Mouse (Mus musculus) forebrain, embryonic 15.5 days (tissue): ENCODE data around the gene Etl4. TPM values are rescaled to one million over a fixed set of nuclear protein-coding genes. Genes with fewer than 3 reads are reported as not detected.

ENCODE experiments used
- ATAC-seq: fragments of 200-750 bp; cut with Nextera tagmentation; replicated peaks from 2 replicates; pipeline ENCODE4 v1.8.0; 2017; ENCODE audit warnings: mild to moderate bottlenecking, moderate TSS enrichment, moderate library complexity
- H3K27ac ChIP-seq: fragments of 300-500 bp; sonication (generic); replicated peaks from 2 replicates; pipeline ENCODE4 v1.5.1; 2015; ENCODE audit warnings: mild to moderate bottlenecking, inconsistent platforms
- H3K27me3 ChIP-seq: fragments of 300-500 bp; sonication (generic); 2 replicates; pipeline ENCODE4 v1.6.1; 2015; ENCODE audit warnings: inconsistent platforms
- H3K36me3 ChIP-seq: fragments of 300-500 bp; sonication (generic); 2 replicates; pipeline ENCODE4 v1.6.1; 2015; ENCODE audit warnings: mild to moderate bottlenecking, inconsistent platforms
- H3K4me1 ChIP-seq: fragments of 300-500 bp; sonication (generic); 2 replicates; pipeline ENCODE4 v1.6.1; 2015; ENCODE audit warnings: inconsistent platforms
- H3K4me2 ChIP-seq: fragments of 300-500 bp; sonication (generic); replicated peaks from 2 replicates; pipeline ENCODE4 v1.6.1; 2015; ENCODE audit warnings: mild to moderate bottlenecking, inconsistent platforms
- H3K4me3 ChIP-seq: fragments of 300-500 bp; sonication (generic); 2 replicates; pipeline ENCODE4 v1.5.1; 2015; ENCODE audit warnings: mild to moderate bottlenecking, inconsistent platforms
- H3K9ac ChIP-seq: fragments of 300-500 bp; sonication (generic); replicated peaks from 2 replicates; pipeline ENCODE4 v1.6.1; 2015; ENCODE audit warnings: mild to moderate bottlenecking, inconsistent platforms
- H3K9me3 ChIP-seq: fragments of 300-500 bp; sonication (generic); 2 replicates; pipeline ENCODE4 v1.6.1; 2016; ENCODE audit warnings: inconsistent platforms
- WGBS: fragments of 180-500 bp; shearing (Covaris S2); methylation state at CpG from one replicate; pipeline ENCODE4 v1.1.7; 2015; ENCODE audit warnings: mixed read lengths; 5-methylcytosine and 5-hydroxymethylcytosine counted together
- polyA plus RNA-seq: library from polyadenylated mRNA; unstranded; fragments of >200 nt; fragmentation: Nextera tagmentation; extraction: Ambion mirVana; gene quantifications from 2 replicates; pipeline ENCODE4 v1.2.1, GENCODE M21; 2015

The Etl4 gene
- polyA plus RNA-seq: 15.7 and 18.3 TPM in 2 replicates

DNA sequence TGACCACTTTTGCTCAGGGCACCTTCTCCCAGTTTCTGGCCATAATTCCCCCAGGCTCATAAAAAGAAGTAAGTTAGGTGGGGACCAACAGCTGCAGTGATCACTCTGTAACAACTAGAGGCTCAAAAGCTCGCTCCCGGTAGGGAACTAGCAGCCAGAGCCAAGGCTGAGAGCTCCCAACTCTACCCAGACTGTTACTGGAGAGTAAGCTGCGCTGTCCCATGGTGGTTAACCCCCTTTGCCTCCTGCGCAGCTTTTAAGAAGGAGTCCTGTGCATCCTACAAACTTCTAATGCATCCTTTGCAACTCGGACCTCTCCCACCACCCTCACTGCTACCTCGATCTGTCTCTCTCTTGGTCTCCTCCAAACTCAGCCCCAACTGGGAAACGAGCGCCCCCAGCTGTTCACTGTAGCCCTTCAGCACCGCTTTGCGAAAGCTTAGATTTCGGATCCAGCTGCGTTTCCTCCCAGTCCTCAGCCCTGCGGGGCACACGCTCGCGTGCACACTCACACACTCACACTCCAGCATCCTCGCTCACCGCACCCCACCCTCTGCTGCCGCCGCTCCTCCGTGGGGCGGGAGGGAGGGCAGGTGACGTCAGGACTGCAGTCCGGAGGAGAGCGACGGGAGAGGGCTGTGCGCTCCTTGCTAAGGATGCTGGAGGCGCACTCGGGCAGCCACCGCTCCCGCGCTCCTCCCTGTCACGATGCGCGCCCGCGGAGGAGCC is at the start of gene Etl4:
Gene Etl4, plus strand, starts transcription at position 610 of the 729 bp plus-strand sequence.
- Histone ChIP-seq H3K4me1 (peaks cover 17% of the 10 kb centered on the region), H3K27me3 (peaks cover 26% of the 10 kb centered on the region), H3K36me3 (no peaks in the 10 kb centered on the region), H3K27ac (no peak within 1 kb of the TSS), H3K9me3 (no peaks in the 10 kb centered on the region), H3K9ac (peak within 1 kb of the TSS; percentile 48), H3K4me2 (peak within 1 kb of the TSS; percentile 96), H3K4me3 (peak within 1 kb of the TSS; percentile 54)
- peak; percentile 97 for ATAC-seq
- under 1% methylated on average over 37 of the region's 37 CpGs for WGBS

DNA sequence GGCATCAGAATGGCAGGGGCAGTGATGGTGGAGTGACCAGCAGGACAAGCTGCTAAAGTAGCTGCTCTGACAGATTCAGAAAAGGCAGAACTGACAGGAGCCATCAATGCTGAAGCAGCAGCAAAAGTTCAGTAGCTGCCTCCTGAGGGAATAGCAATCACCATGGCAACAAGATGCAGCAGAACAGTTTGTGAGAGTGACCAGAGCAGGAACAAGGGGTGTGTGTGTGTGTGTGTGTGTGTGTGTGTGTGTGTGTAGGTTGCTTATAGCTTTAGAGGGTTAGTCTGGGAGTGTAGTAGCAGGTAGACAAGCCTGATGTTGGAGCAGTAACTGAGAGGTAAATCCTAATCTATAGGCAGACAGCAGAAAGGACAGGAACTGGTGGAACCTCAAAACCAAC is 40.4 kb upstream of the Etl4 start:
- H3K27ac ChIP-seq: no peak overlapping the region
- H3K4me1 ChIP-seq: no peaks in the 10 kb centered on the region
- H3K36me3 ChIP-seq: no peaks in the 10 kb centered on the region
- ATAC-seq: no peak
- no peak overlapping the region for H3K9ac ChIP-seq
- no peak overlapping the region for H3K4me2 ChIP-seq
- H3K27me3 ChIP-seq: no peaks in the 10 kb centered on the region
- no peak overlapping the region for H3K4me3 ChIP-seq
- no peaks in the 10 kb centered on the region for H3K9me3 ChIP-seq

DNA sequence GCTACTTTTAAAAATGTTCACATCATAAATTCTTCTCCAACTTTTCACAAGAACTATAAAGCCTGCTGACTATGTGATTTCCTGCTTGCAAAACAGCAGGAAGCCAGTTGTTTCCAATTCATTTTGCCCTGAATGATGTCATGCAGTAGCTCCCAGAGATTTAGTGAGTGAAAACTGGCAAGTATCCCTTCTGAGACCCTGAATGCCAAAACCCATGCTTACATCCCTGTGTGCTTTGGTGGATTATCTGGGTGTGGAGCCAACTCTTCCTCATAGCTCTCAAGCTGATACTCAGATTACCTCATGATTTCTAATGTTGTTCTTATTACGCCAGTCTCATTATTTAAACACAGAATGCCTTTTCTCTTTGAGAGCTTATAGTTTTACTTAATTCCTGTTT is 37.7 kb upstream of the Etl4 start:
- no peak overlapping the region for H3K4me3 ChIP-seq
- no peak overlapping the region for H3K9ac ChIP-seq
- no peak overlapping the region for H3K27ac ChIP-seq
- H3K4me1 ChIP-seq: no peaks in the 10 kb centered on the region
- no peak overlapping the region for H3K4me2 ChIP-seq
- H3K9me3 ChIP-seq: no peaks in the 10 kb centered on the region
- no peak for ATAC-seq
- no peaks in the 10 kb centered on the region for H3K36me3 ChIP-seq
- 74% methylated on average over 1 of the region's 1 CpGs for WGBS
- H3K27me3 ChIP-seq: no peaks in the 10 kb centered on the region

DNA sequence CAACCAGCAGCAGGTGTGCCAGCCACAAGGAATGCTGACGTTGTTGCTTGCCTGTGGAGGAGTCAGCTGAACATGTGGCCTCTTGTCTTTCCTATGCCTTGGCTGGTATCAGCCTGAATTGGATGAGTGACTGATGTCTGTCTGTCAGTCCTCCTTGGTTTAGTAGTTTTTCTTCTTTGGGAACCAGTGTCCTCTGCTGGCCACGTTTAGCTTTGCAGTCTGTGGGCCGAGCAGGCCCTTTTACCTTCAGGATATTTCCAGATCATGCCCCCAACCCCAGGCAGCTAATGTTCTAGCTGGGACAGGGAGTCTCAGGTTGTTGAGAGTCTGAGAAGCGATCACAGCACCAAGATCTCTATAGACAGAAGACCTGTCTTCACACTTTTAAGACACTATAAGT is 18.7 kb upstream of the Etl4 start:
- Histone ChIP-seq H3K36me3 (no peaks in the 10 kb centered on the region), H3K4me1 (no peaks in the 10 kb centered on the region), H3K9me3 (no peaks in the 10 kb centered on the region), H3K27me3 (no peaks in the 10 kb centered on the region), H3K4me3 (no peak overlapping the region), H3K27ac (no peak overlapping the region), H3K4me2 (no peak overlapping the region), H3K9ac (no peak overlapping the region)
- 39% methylated on average over 4 of the region's 4 CpGs for WGBS
- ATAC-seq: no peak

DNA sequence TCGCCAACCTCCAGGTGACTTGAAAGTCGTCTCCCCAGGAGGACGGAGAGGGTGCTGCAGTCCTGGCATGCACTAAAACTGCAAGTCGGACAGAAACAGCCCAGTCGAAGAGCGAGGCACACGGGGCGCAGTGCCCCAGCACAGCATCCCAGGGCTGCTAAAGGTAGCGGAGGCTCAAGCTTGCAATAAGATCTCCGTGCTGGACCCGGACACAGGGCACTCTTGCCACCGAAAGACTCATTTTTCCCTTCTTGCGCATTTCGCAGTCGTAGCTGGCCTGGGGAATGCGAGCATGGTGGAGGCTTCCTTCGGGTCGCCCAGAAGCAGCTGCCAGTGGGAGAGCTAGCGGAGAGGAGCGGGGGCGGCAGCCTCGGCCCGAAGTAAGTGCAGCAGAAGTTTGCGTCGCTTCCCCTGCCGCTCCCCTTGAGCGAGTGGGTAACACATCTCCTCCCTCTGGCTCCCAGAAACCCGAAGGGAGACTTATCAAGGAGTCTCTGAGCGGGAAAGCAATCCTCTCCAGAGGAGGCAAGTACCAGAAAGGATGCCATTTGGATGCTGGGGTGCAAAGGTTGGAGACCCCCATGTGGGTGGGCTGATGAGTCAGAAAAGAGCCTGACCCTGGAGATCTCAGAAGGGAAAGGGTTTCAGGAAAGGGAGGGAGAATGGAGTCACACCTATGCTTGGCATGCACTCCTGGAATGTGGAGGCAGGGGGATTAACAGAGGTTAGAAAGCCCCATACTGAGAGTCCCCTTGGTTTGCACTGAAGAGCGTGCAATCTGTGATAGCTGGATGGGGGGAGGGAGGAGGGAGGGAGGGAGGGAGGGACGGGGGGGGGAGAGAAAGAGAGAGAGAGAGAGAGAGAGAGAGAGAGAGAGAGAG is 560 bp downstream of the Etl4 start:
- peak overlapping the region; percentile 96 for H3K4me2 ChIP-seq
- peak overlapping the region; percentile 48 for H3K9ac ChIP-seq
- H3K36me3 ChIP-seq: no peaks in the 10 kb centered on the region
- H3K27ac ChIP-seq: no peak overlapping the region
- no peaks in the 10 kb centered on the region for H3K9me3 ChIP-seq
- 1% methylated on average over 29 of the region's 31 CpGs for WGBS
- peak; percentile 68 for ATAC-seq
- H3K4me3 ChIP-seq: peak overlapping the region; percentile 54
- H3K27me3 ChIP-seq: peaks cover 26% of the 10 kb centered on the region
- H3K4me1 ChIP-seq: peaks cover 17% of the 10 kb centered on the region

DNA sequence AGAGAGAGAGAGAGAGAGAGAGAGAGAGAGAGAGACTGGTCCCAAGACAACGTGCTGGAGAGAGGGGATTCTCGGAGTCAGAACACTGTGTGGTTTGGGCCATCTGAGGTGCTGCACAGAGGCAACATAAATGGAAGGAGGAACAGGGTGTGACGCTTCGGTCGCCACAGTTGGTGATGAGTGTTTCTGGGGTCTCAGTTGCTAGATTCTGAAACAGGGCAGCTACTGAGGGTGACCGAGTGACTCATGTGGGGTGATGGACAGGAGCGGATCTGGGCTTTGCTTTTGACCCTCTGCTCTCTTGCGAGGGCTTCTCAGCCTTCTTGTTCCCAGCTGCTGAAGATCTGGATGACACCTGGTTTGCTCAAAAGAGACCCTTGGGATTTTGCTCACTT is 1.2 kb downstream of the Etl4 start:
- peaks cover 17% of the 10 kb centered on the region for H3K4me1 ChIP-seq
- no peaks in the 10 kb centered on the region for H3K36me3 ChIP-seq
- peak overlapping the region; percentile 14 for H3K4me3 ChIP-seq
- H3K9me3 ChIP-seq: no peaks in the 10 kb centered on the region
- H3K4me2 ChIP-seq: peak overlapping the region; percentile 32; the same call in 1 of the 2 replicates
- H3K27ac ChIP-seq: no peak overlapping the region
- H3K27me3 ChIP-seq: peaks cover 26% of the 10 kb centered on the region
- no peak overlapping the region for H3K9ac ChIP-seq
- 1% methylated on average over 8 of the region's 8 CpGs for WGBS
- no peak for ATAC-seq

DNA sequence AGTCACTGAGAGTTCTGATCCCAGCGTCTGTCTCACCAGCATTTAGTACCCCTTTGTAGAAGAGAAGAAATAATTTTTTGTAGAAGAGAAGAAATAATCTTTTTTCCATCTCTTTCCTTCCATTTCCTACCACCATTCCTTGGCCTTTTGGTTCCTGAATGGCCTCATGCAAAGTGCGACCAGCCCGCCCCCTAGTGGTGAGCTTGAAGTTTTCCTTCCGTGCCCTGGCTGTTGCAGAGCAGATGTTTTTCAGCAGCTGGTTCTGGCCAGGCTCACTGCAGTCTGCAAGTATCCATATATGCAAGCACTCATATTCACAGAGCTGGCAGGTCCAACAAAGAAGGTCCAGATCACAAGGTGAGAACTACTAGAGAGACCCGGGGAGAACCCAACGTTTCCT is 9.6 kb downstream of the Etl4 start:
- H3K27me3 ChIP-seq: no peaks in the 10 kb centered on the region
- 23% methylated on average over 6 of the region's 6 CpGs for WGBS

DNA sequence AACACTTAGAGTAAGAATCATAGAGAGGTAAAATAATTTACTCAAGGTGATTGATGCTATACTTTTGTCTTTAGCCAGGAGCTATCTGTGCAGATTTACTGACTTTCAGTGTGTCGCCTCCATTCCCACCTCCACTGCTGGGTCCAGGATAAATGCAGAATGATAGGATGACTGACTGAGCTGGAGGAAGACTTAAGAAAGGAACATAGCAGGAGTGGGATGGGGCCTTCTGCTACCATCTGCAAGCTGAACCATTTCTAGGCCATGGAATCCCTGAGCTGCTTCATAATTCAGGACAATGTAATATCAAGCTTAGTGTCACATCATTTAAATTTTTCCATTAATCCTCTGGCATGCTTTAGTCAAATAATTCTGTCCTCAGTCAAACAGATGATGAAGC is 20.4 kb downstream of the Etl4 start:
- H3K4me1 ChIP-seq: no peaks in the 10 kb centered on the region
- no peak overlapping the region for H3K4me2 ChIP-seq
- no peak for ATAC-seq
- whole genome bisulfite sequencing: 98% methylated on average over 1 of the region's 1 CpGs
- no peaks in the 10 kb centered on the region for H3K36me3 ChIP-seq
- no peak overlapping the region for H3K9ac ChIP-seq
- no peaks in the 10 kb centered on the region for H3K27me3 ChIP-seq
- H3K9me3 ChIP-seq: no peaks in the 10 kb centered on the region
- no peak overlapping the region for H3K4me3 ChIP-seq
- H3K27ac ChIP-seq: no peak overlapping the region

More for the DNA sequence above, 9.6 kb downstream of the Etl4 start:
- Histone ChIP-seq H3K4me2 (no peak overlapping the region), H3K27ac (no peak overlapping the region), H3K4me1 (no peaks in the 10 kb centered on the region), H3K36me3 (no peaks in the 10 kb centered on the region), H3K9me3 (no peaks in the 10 kb centered on the region), H3K4me3 (no peak overlapping the region), H3K9ac (no peak overlapping the region)
- ATAC-seq: no peak

DNA sequence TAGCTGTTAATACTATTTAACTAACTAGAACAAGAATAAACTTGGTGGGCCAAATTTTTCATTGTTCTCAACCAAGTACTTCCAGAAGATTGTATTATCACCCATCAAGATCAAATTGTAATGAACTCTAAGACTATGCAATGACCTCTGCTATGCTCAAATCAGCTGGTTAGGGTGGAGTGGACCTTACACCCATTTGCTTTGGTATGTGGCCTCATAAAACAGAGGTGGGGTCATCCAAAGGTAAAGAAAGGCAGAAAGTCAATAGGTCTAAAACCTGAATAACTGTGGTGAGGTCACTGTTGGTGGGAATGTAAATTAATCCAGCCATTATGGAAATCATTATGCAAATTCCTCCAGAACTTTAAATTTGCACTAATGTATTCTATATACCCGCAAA is 24.3 kb downstream of the Etl4 start:
- Histone ChIP-seq H3K4me2 (no peak overlapping the region), H3K4me1 (no peaks in the 10 kb centered on the region), H3K27ac (no peak overlapping the region), H3K9me3 (no peaks in the 10 kb centered on the region), H3K4me3 (no peak overlapping the region), H3K9ac (no peak overlapping the region), H3K27me3 (no peaks in the 10 kb centered on the region), H3K36me3 (no peaks in the 10 kb centered on the region)
- ATAC-seq: no peak
- WGBS: 67% methylated on average over 1 of the region's 1 CpGs

DNA sequence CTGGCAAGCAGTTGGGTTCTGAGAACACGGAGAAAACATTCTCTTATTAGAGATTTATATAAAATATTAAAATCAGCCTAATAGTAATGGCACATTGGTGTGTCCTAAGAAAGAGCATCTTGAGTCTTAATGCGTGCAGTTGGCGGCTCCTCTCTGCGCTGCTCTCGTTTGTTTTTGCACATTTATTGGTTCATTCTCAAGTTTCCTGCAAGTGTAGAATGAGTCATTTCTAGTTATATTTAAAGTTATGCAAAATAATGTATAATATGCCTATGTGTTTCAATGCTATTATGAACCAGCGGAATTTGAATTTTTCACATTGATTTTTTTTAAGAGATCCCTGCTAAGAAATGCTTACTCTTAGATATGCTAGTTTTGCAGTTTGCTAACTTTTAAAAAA is 35.6 kb downstream of the Etl4 start:
- WGBS: 85% methylated on average over 6 of the region's 6 CpGs
- H3K27ac ChIP-seq: no peak overlapping the region
- H3K27me3 ChIP-seq: no peaks in the 10 kb centered on the region
- H3K9ac ChIP-seq: no peak overlapping the region
- no peak overlapping the region for H3K4me2 ChIP-seq
- no peaks in the 10 kb centered on the region for H3K4me1 ChIP-seq
- no peak overlapping the region for H3K4me3 ChIP-seq
- ATAC-seq: no peak
- no peaks in the 10 kb centered on the region for H3K36me3 ChIP-seq
- no peaks in the 10 kb centered on the region for H3K9me3 ChIP-seq

DNA sequence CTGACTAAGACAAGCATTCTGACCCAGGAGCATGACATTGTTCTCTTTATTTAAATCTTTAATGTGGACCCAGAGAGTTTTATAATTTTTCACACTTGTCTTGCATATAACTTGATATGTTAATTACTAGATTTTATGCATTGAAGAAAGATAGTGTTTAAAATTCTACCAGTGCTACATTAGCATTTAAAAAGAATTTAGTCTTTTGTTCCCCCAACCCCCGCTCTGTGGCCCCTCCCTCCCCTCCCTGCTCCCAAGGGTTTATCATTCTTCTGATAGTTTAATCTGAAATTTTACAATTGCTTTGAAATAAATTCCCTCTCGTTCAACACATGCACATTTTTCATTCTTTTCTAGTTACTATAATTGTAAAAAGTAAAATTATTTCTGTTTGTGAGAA is 43.4 kb downstream of the Etl4 start:
- 63% methylated on average over 2 of the region's 2 CpGs for WGBS
- H3K36me3 ChIP-seq: no peaks in the 10 kb centered on the region

DNA sequence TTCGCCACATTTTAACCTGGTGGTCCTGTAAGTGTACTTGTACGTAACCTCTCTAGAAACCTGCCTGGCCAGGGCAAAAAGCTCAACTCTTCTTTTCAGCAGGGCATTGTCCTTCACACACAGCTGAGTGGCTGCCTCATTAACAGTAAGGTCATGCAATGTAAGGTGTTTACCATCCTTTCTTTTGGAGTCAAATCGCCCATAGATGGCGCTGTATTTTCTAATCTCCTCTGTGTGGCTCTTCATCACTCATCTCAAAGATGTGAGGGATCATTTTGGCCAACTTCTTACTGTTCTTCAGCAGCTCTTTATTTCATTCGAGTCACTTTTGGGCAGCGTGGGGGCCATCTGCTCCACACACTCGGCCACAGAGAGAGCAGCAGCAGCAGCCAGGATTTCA is 56.9 kb downstream of the Etl4 start:
- no peak overlapping the region for H3K4me2 ChIP-seq
- H3K4me3 ChIP-seq: no peak overlapping the region
- no peaks in the 10 kb centered on the region for H3K4me1 ChIP-seq
- WGBS: 61% methylated on average over 7 of the region's 7 CpGs
- H3K27ac ChIP-seq: no peak overlapping the region
- H3K9me3 ChIP-seq: no peaks in the 10 kb centered on the region
- no peak overlapping the region for H3K9ac ChIP-seq
- H3K36me3 ChIP-seq: no peaks in the 10 kb centered on the region
- ATAC-seq: no peak
- H3K27me3 ChIP-seq: no peaks in the 10 kb centered on the region

More for the DNA sequence above, 43.4 kb downstream of the Etl4 start:
- H3K27me3 ChIP-seq: no peaks in the 10 kb centered on the region
- H3K9ac ChIP-seq: no peak overlapping the region
- no peaks in the 10 kb centered on the region for H3K4me1 ChIP-seq
- no peak overlapping the region for H3K27ac ChIP-seq
- ATAC-seq: peak; percentile 77; the same call in 1 of the 2 replicates
- no peaks in the 10 kb centered on the region for H3K9me3 ChIP-seq
- H3K4me3 ChIP-seq: no peak overlapping the region
- H3K4me2 ChIP-seq: no peak overlapping the region
